Mouse (Mus musculus): ENCODE measurements around the gene Mterf4.

Gene Mterf4

DNA sequence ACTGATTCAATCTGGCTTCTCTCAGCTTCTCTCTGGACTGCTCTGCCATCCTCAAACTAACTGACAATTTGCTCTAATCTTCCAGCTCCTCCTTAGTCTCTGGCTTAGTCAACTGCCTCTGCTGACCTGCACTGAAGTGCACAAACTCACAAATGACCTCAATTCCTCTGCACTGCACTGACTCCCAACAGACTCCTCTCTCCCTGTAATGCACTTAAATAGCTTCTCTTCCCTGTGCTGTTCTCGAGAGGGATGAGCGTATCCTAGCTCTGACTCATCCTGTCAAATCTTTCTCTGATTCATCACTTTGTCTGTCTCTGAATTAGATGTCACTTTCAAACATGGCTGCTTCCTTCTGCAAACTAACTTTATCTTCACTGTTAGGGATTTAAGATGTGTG, 37.5 kb downstream of the Mterf4 start:
- no peak for DNase-seq (ENCODE audit: low read depth, low spot score)

DNA sequence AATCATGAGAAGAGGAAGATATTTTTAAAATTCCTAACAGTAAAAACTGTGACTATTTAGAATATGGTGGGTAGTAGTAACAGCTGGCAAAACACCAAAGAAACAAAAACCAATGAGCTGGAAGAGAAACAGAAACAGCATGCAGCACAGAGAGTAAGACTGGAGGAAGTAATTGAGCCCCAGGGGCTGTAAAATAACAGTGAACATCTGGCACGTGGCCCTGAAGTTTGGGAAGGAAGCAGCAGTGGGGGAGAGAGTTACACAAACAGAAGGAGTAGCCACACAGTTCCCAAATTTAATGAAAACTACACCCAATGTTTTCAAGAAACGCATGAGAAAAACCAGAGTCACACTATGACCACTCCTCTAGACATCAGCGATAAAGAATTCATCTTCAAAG, 38.5 kb downstream of the Mterf4 start:
- DNase-seq (ENCODE audit: low read depth, low spot score) = no peak

DNA sequence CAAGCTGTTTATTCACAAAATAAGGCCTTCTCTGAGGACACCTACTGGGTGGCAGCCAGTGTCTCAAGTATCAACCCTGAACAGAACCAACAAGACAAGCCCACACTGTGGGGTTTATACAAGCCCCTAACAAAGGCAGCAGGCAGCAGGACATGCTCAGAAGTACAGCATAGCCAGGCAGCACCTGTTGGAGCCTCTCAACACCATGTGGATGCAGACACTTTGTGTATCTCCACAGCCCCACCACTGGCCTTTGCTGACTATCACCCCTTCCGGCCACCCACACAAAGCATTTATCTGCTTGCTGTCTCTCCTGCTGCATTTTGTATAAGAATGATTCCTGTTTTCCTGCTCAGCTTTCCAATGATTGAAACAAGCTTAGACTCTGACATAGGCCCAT, 48.2 kb downstream of the Mterf4 start:
- no peak for DNase-seq (ENCODE audit: low read depth, low spot score)

DNA sequence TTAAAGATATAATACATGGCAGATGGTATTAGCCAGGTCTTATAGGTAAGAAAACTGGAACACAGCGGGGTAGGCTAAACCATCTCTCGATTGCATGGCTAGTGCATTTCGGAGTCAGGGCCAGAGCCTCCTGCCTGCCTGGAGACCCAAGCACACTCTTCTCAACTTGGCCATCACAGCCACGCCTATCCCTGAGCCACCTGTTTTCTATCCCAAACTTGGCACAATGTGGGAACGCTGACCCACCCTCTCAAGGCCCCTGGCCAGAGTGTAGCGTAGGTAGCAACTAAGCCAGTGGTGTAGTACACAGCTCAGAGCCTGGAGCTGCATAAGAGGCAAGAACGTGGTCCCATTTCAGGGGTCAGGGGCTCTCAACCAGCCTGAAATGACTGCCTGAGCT, 50.0 kb downstream of the Mterf4 start:
- DNase-seq (ENCODE audit: low read depth, low spot score) = no peak

DNA sequence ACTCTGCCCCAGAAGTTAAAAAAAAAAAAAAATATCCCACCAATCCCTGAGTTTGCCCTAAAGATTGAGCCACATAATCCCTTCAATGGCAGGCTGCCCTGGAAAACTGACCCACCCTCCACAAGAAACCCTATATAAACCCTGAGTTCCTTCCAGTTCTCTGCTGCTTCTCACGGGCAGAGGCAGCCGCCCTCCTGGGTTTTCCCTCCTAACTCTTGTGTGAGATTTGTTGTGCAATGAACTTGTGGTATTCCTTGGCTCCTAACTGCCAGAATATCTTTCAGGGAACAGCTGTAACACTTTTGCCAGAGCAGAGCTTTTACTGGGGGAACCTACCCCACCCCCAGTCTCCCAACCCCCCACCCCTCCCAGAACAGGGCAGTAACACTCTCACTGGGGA, 53.1 kb downstream of the Mterf4 start:
- no peak for DNase-seq (ENCODE audit: low read depth, low spot score)

Data from retina, postnatal 7 days (tissue).